Mouse (Mus musculus) left cerebral cortex, adult 11 months (tissue): Measurements from ENCODE around the gene Plg.

Experiments
- DNase-seq: peaks from one replicate; pipeline ENCODE4 v3.0.0; 2022; ENCODE audit warnings: low spot score

The Plg gene

DNA sequence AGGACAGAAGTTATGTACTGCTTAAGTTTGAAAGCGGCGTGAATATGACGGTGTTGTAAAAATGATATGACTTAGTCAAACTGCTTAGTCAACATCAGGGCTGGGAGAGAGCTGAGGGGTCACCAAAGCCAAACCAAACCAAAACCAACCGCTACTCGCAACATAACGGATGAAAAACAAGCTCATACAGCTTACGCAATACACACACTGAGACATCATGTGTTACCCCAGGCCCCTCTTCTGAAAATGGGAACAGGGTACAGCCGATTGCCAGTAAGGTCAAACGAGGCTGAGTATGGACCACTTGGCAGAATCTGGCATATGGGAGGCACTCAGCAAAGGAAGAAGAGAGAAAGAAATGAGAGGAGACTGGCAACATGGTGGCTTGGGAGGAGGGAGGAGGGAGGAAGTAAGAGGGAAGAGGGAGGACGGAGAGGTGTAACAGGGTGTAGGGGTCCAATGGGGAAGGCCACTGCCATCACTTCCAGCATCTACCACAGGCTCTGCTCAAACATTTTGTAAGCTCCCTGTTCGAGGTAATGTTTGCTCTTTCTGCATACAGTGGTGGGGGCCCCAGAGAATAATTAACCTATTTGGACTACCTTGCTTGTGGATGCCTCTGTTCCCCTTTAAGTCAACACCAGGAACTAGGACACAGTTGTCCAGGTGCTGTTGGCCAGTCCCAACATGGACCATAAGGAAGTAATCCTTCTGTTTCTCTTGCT, at the start of gene Plg:
Plg (plus strand) TSS at position 628 of the 725 bp plus-strand sequence.
- DNase-seq = no peak

DNA sequence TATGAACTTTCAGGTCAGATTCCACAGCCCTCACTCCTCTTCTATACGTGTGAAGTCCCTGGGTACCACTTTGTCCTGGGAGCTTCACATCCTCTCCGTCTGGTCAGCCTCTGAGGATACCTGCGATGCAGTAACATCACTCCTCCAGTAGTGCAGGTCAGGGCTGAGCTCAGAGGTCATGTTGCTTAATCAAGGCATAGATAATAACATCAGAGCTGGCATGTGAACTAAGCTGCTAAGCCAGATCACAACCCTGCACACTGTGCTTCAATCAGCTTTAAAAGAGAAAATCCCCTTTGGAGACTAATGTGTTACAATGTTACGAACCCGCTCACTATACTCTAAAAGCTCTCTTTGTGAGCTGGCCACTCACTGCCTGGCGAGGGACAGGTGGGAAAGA, 43.3 kb upstream of the Plg start:
- DNase-seq = no peak

DNA sequence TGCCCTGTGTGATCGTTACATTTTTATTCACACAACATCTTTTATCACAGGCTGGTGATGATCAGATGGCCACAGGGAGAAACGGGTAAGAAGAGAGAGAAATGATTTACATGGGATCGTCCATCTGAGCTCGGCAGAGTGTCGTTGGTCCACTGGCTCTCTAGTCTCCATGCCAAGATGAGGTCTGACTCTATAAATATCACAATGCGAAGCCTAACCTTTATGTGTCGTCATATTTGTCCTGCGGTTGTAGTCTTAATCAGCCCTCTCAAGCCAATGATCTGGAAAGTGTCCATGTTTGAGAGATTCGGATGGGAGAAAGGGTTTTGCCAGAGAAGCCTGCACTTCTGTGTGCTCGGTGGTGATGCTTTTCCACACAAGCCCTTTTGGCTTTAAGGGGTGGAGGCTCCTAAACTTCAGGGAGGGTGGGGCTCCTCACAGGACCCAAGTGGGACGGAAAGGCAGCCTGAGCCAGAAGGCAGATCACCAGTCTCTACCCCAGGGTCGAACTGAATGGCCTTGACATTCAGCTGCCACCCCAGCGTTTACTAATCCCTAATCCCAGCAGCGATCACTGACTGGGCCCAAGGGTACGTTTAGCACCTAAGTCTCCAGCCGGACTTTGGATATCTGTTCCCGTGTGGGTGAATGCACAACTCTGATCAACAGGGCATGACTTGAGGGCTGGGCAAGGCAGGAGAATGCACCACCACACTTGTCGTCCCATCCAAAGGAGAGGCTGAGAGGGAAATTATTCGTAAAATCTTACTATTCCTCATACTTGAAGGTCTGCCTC, 42.1 kb upstream of the Plg start:
- DNase-seq = no peak

- no peak for DNase-seq
These were observed 41.3 kb upstream of the Plg start for GRCm38 (mm10) chr17:12337156-12337555.

DNA sequence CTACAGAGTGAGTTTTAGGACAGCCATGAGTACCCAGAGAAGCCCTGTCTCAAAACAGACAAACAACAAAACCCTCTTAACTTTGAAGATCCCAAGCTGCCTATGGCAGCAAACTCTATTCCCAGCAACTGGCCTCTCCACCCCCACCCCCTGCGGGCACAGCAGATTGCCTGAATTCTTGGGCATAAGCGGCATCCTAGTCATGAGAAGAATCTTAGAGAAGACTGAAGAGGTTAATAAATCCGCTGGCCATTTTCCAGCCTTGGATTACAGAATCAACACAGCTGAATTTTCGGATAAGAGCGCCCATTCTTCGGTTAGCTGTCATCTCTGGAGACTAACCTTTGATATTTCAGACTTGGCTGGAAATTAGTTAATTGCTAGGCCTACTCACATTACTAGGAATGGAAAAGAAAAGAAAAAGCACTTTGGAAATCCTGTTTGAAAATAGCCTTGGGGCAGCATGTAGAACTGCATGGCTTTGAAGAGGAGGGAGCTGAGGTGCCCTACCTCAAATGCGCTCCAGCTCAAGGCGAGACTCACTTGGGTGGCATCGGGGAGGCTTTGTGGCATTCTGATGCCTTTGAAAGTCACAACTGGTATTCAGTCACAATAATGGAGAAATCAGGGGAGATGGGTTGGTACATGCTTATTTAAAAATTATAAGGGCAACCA, 34.6 kb upstream of the Plg start:
- no peak for DNase-seq

DNA sequence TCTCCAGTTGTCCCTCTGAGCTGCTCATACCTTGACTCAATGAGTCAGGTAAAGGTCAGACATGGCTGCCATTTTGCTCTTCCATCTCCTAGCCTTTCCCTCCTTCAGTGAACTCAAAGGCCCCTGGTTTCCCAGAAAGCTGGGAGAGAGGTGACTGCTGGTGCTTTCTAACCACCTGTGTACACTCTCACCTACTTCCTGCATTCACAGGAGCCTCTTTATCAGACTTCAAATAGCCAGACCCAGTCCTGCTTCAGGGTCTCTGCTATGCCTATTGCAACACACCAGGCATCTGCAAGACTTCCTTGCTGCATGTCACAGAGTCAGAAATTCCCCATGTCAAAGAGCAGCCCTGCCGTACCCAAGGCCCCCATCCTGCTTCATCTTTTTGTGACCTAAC, 30.9 kb upstream of the Plg start:
- no peak for DNase-seq

- no peak for DNase-seq
These were observed 26.8 kb upstream of the Plg start for GRCm38 (mm10) chr17:12351564-12351963.

DNA sequence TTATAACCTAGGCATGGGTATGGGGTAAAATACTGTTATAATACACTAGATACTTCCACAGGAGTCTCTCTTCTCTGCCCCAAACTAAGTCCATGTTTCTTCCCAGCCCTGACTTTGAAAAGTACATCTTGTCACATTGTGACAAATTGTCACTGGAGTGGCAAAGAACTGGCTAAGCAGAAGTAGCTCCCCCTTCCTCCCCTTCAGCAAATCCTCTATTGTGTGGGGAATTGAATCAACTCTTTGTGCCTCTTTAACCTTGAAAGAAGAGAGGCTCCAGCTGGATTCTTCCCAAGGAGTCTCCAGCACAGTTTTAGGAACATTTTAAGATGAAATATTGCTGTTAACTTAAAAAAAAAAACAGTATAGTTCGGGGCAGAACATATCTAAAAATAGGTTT, 25.6 kb upstream of the Plg start:
- no peak for DNase-seq

DNA sequence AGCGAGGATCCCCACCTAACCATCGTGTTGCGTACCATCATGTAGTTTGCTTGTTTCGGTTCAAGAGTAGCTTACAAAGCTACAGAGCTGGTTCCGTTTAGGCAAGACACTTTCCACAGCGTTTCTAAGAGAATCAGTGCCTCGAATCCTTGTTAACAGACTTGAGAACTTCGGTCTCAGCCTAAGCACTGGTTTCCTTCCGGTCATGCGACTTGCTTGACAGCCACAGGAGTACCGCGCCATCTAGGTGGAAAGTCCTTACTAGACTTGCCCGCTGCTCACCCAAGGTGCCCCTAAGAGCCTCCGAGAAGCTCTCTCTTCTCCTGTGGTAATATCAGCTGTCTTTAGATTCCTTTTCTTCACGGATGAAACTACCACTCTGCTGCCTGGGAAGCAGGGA, 18.5 kb upstream of the Plg start:
- no peak for DNase-seq

DNA sequence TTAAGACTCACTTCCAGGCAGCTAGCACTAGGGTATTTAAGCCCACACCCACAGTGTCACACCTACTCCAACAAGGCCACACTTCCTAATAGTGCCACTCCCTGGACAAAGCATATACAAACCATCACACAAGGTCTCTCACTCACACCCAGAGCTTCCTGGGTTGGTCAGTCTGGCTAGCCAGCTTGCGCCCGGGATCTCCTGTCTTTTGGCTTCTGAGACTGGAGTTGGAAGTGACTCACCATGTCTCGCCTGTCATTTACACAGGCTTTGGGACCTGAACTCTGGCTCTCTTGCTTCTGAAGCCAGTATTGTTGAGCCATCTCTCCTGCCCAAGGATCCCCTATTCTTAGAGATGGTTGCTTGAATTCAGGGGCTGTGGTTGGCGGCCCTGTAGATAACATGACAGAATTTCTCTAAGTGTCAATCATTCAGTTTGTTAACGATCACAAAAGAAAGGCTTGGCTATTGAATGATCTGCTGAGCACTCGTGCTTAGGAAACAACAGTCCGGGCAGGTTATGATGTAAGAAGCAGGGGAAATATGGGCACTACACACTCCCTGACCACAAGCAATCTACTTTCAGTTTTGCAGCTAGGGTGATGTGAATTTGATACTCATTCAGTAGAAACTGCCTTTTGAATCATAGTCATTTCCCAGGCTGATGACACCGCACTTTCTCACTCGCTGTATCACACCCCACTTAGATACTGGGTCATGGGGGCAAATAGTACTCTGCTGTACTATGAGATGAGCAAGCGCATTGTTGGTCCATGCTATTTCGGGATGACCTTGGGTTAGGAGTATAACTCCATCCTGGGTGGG, 14.6 kb upstream of the Plg start:
- no peak for DNase-seq

- DNase-seq = peak; percentile 21
These were observed 14.0 kb upstream of the Plg start for GRCm38 (mm10) chr17:12364426-12364735.

DNA sequence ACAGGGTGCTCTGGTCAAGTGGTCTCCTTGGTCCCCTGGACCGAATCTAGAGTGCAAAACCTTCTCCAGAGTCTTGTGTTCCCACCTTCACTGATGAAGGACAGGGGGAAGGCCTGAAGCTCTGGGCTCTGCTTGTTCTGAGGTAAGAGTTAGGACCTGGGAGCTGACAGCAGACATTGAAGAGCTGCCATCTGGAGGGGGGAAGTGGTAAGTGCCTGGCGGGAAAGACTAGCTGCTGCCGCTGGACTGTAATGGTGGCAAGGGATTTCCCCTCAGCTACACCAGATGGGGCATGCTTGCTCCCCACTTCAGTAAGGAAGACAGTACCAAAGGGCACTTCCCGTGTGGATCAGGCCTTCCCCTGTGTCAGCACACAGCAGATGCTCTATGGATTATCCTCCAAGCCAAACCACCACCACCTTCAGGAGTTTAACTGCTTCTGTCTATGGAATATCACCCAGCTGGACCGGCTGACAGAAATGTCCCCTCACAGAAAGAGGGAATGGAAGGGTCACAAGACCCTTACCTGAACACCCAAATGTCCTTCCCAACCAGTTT, 11.0 kb upstream of the Plg start:
- DNase-seq = peak; percentile 24

DNA sequence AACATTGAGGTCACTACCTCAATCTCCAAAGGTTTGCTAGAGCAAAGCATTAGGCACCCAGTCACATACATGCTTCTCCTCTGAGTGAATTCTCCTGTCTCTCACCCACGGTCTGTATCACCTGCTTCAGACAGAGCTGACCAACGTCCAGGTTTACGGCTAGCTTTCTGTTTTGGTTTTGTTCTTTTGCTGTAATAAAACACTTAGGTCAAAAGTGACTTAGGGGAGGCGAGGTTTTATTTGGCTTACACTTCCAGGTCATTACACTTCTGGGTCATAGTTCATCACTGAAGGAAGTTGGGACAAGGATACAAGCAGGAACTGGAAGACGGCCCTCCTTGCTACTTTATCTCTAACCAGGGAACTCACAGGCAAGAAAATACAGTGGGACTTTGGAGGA, 9.0 kb upstream of the Plg start:
- no peak for DNase-seq

DNA sequence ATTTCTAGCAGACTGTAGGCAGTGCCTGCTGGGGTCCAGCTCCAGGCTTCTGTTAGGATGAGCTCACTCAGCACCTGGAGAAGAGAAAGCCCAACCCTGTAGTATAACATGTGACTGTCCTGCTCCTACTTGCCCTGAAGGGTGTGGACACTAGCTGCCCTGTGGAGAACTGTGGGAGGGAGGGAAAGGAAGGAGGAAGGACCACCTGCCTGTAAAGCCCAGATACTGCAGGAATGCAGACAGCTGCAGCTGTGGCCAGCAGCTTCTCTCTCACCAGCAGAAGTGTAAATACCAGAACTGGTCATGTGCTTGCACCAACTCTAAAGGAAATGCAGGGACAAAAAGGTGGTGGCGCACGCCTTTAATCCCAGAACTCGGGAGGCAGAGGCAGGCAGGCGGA, 8.1 kb upstream of the Plg start:
- DNase-seq = no peak

DNA sequence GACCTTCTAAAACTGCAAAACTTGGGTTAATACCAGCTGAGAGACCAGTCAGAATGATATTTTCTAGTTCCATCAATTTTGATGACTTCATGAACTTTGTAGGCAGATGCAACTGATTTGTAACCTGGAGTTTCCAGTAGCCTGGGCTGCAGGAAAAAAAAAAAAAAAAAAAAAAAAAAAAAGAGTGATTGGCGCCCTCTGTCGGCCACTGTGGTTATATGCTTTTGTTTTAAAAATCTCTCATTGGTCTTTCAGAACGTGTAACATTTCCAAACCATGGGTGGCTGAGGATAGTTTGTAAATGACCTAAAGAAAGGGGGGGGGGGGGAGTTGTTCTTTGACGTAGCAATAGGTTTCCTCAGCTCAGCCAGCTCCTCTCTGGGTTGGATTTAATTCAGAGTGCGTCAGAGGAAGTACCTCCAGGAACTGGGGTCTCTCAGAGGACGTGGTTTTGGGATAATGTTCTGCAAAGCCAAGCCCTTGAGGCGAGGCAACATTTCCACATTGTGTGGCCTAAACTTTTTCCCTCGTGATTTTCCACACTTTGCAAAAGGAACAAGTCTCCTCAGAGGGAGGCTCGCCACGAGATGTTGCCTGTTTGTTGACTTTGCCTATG, 7.0 kb upstream of the Plg start:
- no peak for DNase-seq

DNA sequence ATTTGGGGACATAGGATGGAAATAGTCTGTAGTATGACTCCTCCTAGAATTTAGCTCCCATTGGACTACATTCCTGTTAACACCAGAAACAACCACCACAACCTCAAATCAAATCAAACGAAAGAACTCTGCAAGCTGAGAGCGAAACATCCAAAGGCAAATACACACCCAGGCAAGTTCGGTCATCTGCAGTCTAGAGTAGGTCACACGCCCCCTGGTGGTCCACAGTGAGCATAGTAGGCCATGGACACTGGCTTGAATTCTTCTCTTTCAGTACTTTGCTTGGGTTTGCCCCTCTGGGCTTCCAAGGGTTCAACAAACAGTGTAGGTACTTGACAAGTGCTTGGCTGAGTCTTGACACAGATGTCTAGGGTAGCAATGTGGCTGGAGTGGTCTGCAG, 6.4 kb upstream of the Plg start:
- DNase-seq = peak; percentile 39

- no peak for DNase-seq
These were observed 4.7 kb upstream of the Plg start for GRCm38 (mm10) chr17:12373601-12374144.

- no peak for DNase-seq
These were observed 1.9 kb downstream of the Plg start for GRCm38 (mm10) chr17:12380287-12380686.

DNA sequence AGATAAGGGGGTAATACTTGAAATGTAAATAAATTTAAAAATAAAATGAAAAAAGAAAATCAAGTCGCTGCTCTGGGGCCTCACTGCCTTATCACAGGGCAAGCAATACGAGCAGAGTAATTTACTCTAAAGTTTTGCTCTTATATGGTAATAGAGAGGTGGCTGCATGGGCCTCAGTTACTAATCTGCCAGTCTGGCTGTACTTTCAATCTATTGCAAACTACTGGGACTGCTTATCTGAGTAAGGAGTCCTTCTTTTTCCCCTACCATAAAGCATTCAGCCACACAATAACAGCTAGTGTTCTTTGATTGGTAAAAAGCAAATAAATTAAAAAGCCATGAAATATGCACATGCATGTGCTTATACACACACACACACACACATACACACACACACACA, 3.2 kb downstream of the Plg start:
- DNase-seq = no peak

DNA sequence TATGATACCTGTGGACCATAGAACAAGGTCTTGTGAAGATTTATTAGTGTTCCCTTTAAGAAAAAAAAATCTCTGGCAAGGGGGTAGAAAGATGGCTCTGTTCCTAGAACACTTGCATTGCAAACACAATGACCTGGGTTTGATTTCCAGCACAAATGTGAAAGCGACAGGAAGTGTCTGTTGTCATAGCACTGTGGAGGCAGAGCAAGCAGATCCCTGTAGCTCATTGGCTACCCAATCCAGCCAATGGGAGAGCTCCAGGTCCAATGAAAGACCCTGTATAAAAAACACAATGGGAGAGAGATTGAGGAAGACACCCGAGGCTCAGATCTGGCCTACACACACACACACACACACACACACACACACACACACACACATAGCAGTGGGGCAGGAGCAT, 4.1 kb downstream of the Plg start:
- DNase-seq = no peak

DNA sequence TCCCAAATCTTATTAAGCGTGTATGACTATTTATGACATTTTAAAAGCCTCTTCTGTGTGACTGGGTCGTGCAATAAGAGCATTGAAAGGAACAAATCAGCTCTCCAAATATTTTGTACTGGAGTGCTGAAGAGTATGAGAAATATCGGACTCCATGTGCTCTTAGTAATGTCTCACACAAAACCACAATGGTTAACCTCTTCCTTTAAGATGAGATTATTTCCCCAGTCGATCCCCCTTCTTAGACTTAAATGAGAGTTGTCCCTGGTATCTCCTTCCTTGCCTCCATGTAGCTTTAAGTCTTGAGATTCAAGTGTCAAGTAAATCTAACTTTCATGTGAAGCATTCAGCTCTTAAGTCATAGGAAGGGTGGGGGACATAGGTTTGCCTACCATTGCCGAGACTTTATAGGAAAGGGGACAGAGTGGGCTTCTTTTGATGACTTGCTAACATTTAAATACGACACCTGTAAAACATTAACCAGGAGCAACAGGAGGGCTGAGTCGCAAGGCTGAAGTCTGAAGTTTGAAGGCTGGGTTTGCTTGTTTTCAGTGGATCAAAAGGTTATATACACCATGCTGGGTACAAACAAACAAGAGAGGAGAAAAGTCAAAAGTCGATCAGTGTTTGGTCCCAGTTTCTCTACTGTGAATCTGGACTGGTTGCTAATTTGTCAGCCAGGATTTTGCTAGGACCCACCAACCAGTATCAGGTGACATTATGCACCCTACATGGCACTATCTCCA, 6.8 kb downstream of the Plg start:
- DNase-seq = no peak
